Mouse (Mus musculus) cerebellum, postnatal 25 days (tissue): ENCODE measurements around the gene Topaz1.
A peak's percentile ranks its signal among the peaks of the same experiment; 100 is the strongest.
"Not testable (repeated sequence)": the region's sequence is repeated elsewhere in the genome, so short reads cannot be mapped to it uniquely, and the experiment has no call there.

ENCODE experiments used
- DNase-seq, 2 experiments: peaks; one replicate each; pipeline ENCODE4 v3.0.0; 2021; ENCODE audit warnings: mixed read lengths in 2 of 2

Gene Topaz1

DNA sequence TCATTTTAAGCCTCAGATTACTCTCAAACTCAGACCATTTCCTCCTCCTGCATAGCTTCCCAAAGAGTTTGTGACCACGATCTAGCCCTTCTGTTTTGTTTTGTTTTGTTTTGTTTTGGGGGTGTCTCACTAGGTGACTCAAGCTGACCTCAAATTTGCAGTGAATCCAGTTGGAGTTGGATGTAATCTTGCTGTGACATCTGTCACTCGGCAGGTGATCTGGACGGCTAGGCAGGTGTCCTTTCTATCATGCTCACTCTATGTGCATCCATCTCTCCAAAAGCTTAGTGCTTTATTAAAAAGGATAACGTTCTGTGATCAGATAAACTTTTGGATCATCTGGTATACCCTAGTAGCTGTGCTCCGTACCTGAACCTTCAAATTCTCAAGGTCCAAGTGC lies 65.2 kb downstream of the Topaz1 start:
- peak; percentile 44 to 50 for DNase-seq

DNA sequence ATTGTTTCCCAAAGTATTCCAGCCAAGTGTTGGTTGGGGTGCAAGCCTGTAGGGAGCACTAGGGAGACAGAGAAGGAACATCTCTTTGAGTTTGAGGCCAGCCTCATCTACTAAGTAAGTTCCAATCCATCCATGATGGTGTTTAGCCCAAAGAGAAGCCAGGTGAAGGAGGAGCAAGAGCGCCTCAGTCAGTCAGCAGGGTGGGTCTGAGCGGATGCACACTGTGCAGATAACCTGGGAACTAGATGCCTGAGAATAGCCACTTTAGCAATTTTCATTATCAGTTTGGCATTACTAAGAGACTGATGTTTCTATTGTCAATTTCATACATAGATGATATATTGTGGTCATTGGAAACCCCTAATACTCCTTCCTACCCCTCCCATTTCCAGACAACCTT lies 67.6 kb downstream of the Topaz1 start:
- no peak for DNase-seq

DNA sequence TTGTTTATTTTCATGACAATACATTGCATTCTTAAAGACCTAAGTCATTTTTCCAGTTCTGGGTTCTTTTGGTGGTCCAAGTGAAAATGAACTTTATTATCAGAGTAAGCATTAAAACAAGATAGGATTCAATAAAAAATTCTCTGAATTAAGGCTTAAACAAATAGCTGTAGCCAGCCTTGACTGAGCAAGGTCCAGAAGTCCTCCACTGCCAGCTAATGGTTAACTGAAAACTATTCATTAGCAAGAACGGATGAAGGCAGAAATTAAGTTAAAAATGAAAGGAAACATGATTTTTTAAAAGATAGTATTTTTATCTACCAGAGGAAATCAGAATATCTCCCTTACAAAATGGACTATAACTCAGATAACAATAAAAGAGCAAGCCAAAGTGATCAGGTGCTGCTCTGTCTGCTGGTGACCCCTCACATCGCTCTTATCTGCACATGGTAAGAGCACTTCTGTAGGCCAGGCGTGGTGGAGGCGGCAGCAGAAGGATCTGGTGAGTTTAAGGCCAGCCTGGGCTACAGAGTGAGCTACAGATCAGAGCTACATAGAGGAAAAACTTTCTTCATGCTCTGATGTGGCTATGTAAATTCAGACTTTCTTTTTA lies 68.2 kb downstream of the Topaz1 start:
- no peak for DNase-seq

DNA sequence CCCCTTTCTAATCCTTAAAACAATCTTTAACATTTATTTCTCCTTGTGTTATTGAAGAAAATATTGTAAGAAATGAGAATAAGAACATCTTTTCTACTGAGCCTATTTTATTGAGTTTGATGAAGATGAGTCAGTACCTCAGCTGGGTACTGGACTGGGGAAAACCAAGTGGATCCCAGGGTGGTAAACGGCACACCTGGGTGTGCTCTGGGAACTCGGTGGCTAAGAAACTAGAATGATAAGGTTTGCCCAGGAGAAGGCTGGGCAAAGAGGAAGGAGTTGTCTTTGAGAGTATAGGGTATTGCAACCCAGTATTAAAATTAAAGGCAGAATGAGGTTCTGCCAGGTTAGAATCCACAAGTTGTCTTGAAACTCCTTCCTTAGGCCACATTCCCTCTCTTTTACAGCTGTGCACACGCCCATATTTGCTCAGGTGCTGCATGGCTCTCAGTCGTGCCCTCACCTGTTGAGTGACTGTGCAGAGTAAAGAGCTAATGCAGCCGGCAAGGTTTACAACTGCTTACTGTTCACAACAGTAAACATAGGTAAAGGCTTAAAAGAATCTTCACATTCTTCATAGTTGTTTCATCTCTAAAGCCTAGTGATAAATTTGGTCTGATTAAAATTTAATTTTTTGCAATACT lies 76.3 kb downstream of the Topaz1 start:
- no peak for DNase-seq

DNA sequence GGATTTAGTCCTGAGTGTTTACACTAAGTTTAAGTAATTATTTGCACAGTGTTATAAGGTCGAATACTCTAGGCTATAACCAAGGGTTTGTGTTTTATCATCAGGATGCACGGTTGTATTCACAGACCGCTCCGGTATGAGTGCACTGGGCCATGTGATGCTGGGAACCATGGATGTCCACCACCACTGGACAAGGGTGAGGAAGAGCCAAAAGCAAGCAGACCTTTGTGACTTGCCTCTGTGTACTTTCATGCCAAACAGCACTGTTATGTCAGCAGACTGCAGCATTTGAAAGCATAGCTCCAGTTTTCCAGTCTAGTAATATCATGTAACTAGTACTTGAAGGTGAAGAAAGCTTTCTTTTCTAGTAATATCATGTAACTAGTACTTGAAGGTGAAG lies 79.6 kb downstream of the Topaz1 start:
- DNase-seq = no peak

DNA sequence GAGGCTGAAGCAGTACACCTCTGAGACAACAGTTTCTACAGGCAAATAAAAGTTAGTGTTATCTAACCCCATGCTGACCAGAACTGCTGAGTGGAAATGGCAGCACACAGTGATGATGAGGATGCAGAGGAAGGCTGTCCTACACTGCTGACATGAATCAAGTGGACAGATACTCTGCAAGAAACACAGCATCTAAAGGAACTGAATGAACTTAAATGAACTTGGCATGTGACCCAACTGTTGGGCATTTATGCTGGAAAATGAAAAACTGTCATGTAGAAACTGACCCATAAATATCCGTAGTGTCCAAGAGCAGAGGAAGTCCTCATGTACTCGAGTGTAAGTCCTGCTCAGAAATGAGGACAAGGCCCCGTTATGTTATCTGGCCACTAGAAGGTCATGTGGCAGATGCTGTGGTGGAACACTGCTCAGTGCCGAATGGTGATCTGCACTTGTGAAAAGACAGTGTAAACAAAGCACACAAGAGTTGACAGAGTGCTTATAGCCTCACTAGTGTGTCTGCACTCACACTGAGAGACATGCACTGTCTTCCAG lies 82.8 kb downstream of the Topaz1 start:
- no peak for DNase-seq

DNA sequence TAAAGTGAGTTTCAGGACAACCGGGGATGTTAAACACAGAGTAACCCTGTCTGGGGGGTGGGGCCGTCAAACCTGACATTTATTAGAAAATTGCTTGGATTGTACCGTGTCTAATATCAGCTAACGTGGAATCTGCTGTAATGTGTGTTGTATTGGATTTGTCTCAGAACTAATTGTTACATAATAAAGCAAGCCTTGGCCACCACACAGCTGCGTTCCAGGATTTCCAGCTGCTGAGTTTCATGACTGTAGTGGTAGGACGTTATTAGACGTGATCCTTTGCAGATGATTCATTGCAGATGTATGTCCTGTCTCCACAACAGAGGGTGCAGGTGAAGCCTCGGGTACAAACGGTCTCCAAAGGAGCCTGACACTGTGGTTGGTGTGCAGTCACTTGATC lies 89.0 kb downstream of the Topaz1 start:
- no peak for DNase-seq

DNA sequence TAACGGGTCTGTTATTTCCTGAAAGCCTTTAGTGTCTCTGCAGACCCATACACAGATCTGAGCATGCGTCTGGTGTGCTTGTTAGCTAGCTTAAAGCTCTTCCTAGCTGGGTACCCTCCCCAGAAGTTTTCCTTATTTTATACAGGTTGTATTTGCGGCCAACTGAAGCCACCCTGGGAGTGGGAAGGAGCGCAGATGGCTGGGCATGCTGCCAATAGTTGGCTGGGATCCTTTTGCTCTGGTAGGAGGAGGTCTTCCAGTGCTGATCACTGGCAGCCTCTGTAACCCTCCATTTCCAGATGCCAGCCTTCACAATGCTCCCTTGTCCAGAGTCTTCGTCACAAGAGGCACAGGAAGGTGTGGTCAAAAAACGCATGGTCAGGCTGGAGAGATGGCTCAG lies 89.6 kb downstream of the Topaz1 start:
- peak; percentile 63 to 77 for DNase-seq

DNA sequence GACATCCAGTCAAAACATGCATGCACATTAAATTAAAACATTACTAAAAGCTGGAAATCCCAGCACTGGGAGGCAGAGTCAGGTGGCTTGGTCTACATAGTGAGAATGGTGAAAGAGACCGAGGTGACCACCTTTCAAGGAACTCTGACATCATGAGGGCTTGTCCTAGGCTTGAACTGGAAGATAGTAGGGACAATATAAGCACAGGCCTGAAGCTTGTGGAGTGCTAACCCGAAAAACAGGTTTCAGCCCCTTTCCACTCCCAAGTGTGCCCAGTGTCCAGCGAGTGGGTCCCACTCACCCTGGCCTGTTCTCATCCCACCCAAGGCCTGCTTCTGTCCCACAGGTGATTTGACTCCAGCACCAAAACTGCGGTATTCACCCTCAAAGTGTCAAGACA lies 90.1 kb downstream of the Topaz1 start:
- no peak for DNase-seq

DNA sequence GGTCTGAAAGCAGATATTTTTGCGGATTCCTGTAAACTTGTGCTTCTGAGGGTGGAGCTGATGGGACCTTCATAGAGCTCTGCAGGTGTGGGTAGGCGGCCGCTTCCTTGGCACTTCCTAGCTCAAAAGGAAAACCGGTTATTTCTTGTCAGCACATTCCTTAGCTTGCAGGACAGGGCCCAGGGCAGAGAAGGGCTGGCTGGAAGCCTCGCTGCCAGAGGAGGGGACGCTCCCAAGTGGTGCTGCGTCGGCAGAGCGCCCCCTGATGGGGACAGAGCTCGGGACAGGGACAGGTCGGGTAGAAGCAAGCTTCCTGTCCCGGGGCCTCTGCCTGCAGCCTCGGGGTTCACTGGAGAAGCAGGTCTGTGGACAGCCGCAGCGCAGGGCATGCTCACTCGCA lies 90.5 kb downstream of the Topaz1 start:
- peak; percentile 24 to 39 for DNase-seq

DNA sequence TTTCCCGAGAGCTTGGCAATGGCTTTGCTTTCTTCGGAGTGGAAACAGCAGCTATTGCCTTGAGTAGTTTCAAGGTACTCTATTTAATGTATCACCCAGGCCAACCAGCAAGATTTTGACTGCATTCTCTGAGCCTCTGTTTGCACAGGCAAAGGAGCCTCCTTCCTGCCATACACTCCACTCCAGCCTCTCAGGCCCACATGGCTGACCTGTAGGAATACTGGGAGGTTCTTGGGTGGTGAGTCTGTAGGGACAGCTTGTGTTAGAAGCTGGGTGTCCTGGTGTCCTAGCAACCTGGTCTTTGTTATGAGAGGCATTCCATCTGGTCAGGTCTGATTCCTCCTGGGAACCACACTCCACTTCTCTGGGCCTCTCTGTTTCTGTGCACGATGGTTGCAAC lies 96.6 kb downstream of the Topaz1 start, which contains the start of gene Gm35549:
TSS of gene Gm35549 (minus strand) at position 276 of the 400 bp plus-strand sequence.
- DNase-seq = no peak

DNA sequence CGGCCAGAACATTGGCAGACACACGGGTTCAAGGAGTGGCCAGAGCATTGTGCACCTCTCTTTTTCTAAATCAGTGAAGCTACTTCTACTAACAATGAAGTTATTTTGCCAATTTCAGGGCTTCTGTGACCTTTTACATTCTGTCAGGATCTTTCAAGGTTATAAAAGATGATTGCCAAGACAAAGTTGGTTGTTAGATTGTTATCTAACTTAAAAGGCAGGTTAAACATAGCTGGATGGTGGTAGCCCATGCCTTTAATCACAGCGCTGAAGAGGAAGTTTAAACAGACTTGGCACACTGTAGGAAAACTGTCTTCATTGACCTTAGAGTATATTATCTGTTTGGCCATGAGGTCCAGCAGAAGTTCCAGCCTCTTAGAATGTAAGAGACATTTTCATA lies 98.5 kb downstream of the Topaz1 start:
- no peak for DNase-seq

DNA sequence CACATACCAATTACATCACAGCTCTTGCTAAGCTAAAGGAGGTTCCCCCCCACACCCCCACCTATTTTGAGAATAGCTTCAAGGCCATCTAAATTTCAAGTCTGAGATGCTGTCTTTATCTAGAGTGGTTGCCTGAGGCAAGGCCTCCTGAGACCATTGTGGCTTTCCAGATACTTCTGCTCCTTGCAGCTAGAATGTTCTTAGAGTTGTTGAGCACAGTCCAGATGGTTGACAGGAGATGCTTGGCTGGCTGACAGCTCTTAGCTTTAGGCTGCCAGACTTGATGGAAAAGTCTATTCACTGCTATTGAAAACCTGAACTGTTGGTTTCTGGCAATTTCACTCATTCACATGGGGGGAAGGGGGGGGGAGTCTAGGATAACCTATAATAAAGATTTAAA lies 99.0 kb downstream of the Topaz1 start:
- DNase-seq = peak; percentile 45 to 57

DNA sequence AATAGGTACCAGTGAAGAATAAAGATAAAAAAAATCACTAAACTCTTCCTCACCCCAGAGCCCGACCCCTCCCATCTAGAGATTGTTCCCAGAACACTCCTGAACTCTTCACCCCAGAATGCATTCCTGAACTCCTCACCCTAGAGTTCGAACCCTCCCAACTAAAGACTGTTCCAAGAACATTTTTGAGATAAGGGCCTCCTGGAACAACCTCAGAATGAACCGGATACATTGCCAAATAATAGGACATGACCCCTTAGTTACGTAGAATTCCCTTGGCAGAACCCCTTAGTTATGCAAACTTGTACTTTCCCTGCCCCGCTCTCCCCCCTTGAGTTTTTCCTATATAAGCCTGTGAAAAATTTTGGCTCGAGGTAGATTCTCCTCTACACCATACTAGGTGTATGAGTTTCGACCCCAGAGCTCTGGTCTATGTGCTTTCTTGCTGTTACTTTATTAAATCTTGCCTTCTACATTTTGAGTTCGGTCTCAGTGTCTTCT lies 100.7 kb downstream of the Topaz1 start:
- not testable (repeated sequence) for DNase-seq
